Comparison of ENCODE assay signal across 9 mouse cellular contexts in genomic region chr4:32352842-32353241, GRCm38 (mm10).
DNase-seq lines count a peak whose midpoint lies in the region; ATAC-seq lines count a peak whose summit lies in the region.
"Had no signal": no experiment of that assay in that cellular context is flagged by ENCODE, and none has a peak within 500 bp of the region (broad histone marks: within the 10 kb centered on the region; RNA-seq: fewer than 3 reads in every experiment).

No protein-coding gene starts in this region.

- H3K27me3 ChIP-seq in hindbrain, embryonic 11.5 days (ENCODE audit: control insufficient read depth, insufficient read depth, low read length): no peaks in the 10 kb centered on the region
- peaks cover 4% of the 10 kb centered on the region for H3K27me3 ChIP-seq in megakaryocyte, embryonic 14.5 days (replicated peaks)

- no peak overlapping the region for H3K4me2 ChIP-seq in hindbrain, embryonic 11.5 days (replicated peaks; ENCODE audit: low read depth, low read length)

- WGBS in hindbrain, embryonic 11.5 days: 38% methylated on average over 4 of the region's 4 CpGs

- no peak for ATAC-seq in hindbrain, embryonic 11.5 days (ENCODE audit: low FRiP score)
- ATAC-seq in monocyte, adult 5-6 weeks (replicated peaks; ENCODE audit: insufficient number of reproducible peaks, low FRiP score, low TSS enrichment, poor library complexity, severe bottlenecking): no peak

- H3K9me3 ChIP-seq in hindbrain, embryonic 11.5 days (ENCODE audit: control insufficient read depth, low read length): no peaks in the 10 kb centered on the region
- 0 out of 2 replicates have a peak, but pooled peaks cover 2% of the 10 kb centered on the region for H3K9me3 ChIP-seq in megakaryocyte, embryonic 14.5 days

- no peak overlapping the region; the same call in 1 of the 2 replicates for H3K27ac ChIP-seq in hindbrain, embryonic 11.5 days (ENCODE audit: low read depth, low read length)

- no peak overlapping the region for H3K4me3 ChIP-seq in hindbrain, embryonic 11.5 days (ENCODE audit: low read depth, low read length)
- peak overlapping the region; percentile 13 for H3K4me3 ChIP-seq in megakaryocyte, embryonic 14.5 days (replicated peaks)

- H3K4me1 ChIP-seq in hindbrain, embryonic 11.5 days (replicated peaks; ENCODE audit: control insufficient read depth, insufficient read depth, low read length): peaks cover 7% of the 10 kb centered on the region; the same call in 1 of the 2 replicates
- peaks cover 38% of the 10 kb centered on the region for H3K4me1 ChIP-seq in megakaryocyte, embryonic 14.5 days

- peak; percentile 26 to 39 for DNase-seq in heart, adult 18-20 months
- no peak for DNase-seq in heart, postnatal 14 days
- DNase-seq in embryo, embryonic 11 days: peak; percentile 62
- DNase-seq in hindbrain, embryonic 11.5 days (ENCODE audit: low spot score): peak; percentile 41
- DNase-seq in right cerebral cortex, postnatal 14 days: no peak
- DNase-seq in adipocyte (ENCODE audit: low spot score): no peak
- DNase-seq: B cell, adult 2 months had no signal

- no peaks in the 10 kb centered on the region for H3K36me3 ChIP-seq in hindbrain, embryonic 11.5 days (ENCODE audit: control insufficient read depth, insufficient read depth, low read length)
- no peaks in the 10 kb centered on the region for H3K36me3 ChIP-seq in megakaryocyte, embryonic 14.5 days (replicated peaks; ENCODE audit: low read length)

- no peak overlapping the region for H3K9ac ChIP-seq in hindbrain, embryonic 11.5 days (ENCODE audit: low read depth, low read length)

- intact Hi-C loops in heart, postnatal 14 days (cut with DNase I): no loop called here

Comparison
In these comparisons a context has a peak if more than half of its experiments do, and no peak if none do; other contexts are left out.
1. DNase-seq: peak in heart, adult 18-20 months (2 of 2), embryo, embryonic 11 days (single experiment) and hindbrain, embryonic 11.5 days (single experiment); none in heart, postnatal 14 days (0 of 2), right cerebral cortex, postnatal 14 days (single experiment) and adipocyte (single experiment).